Mouse (Mus musculus) central nervous system, embryonic 14 days (tissue): ENCODE results near the gene Dnph1. TPM values are rescaled to one million over a fixed set of nuclear protein-coding genes. Genes with fewer than 3 reads are reported as not detected.

ENCODE experiments used
- polyA plus RNA-seq: library from polyadenylated mRNA; depleted of rRNA; stranded (reverse); fragments of >200 nt; gene quantifications from 2 replicates; pipeline ENCODE4 v1.2.3, GENCODE M21; 2012; rRNA removed

Dnph1 gene
- polyA plus RNA-seq, result 22.5 and 29.6 TPM in 2 replicates

GRCm38 (mm10) chr17:46496623-46497434, at the start of gene Dnph1:
Gene Dnph1 (plus strand): TSS chr17:46496711.

GRCm38 (mm10) chr17:46487431-46487830, 9.1 kb upstream of the Dnph1 start, which contains the start of gene Ttbk1:
Gene Ttbk1 (minus strand): TSS chr17:46487675.

GRCm38 (mm10) chr17:46545813-46546564, 49.5 kb downstream of the Dnph1 start, which contains the start of gene Cul9:
Gene Cul9 (minus strand): TSS chr17:46546388.

Other genes with a start within 250 kb of the Dnph1 start
- gene Polr1c, start 248.7 kb upstream of the Dnph1 start, polyA plus RNA-seq, result 120 and 123 TPM in 2 replicates
- gene Yipf3, start 248.6 kb upstream of the Dnph1 start, polyA plus RNA-seq, result 68.1 and 81.0 TPM in 2 replicates
- gene Lrrc73, start 243.2 kb upstream of the Dnph1 start, polyA plus RNA-seq, result 20.0 and 20.2 TPM in 2 replicates
- gene Tjap1, start 213.7 kb upstream of the Dnph1 start, polyA plus RNA-seq, result 76.4 and 83.6 TPM in 2 replicates
- gene Dlk2, start 199.3 kb upstream of the Dnph1 start, polyA plus RNA-seq, result 74.5 and 85.0 TPM in 2 replicates
- 16.7 and 17.0 TPM in 2 replicates for gene Abcc10, start 168.4 kb upstream of the Dnph1 start, polyA plus RNA-seq
- gene Zfp318, start 113.0 kb upstream of the Dnph1 start, polyA plus RNA-seq, result 36.2 and 37.2 TPM in 2 replicates
- 7.2 and 8.6 TPM in 2 replicates for gene Crip3, start 67.8 kb upstream of the Dnph1 start, polyA plus RNA-seq
- 0.14 and 0.15 TPM in 2 replicates for gene Slc22a7, start 58.3 kb upstream of the Dnph1 start, polyA plus RNA-seq
- gene Ttbk1, start 9.0 kb upstream of the Dnph1 start, polyA plus RNA-seq, result 20.1 and 21.0 TPM in 2 replicates
- gene Cul9, start 49.7 kb downstream of the Dnph1 start, polyA plus RNA-seq, result 37.0 and 39.7 TPM in 2 replicates
- 63.0 and 64.7 TPM in 2 replicates for gene Srf, start 59.5 kb downstream of the Dnph1 start, polyA plus RNA-seq
- gene Ptk7, start 132.8 kb downstream of the Dnph1 start, polyA plus RNA-seq, result 27.6 and 39.1 TPM in 2 replicates
- gene Klc4, start 149.3 kb downstream of the Dnph1 start, polyA plus RNA-seq, result 35.0 and 37.2 TPM in 2 replicates
- 57.1 and 58.5 TPM in 2 replicates for gene Mrpl2, start 149.5 kb downstream of the Dnph1 start, polyA plus RNA-seq
- 79.9 and 93.7 TPM in 2 replicates for gene Cul7, start 153.6 kb downstream of the Dnph1 start, polyA plus RNA-seq
- gene Rrp36, start 177.6 kb downstream of the Dnph1 start, polyA plus RNA-seq, result 36.2 and 40.8 TPM in 2 replicates
- 168 and 171 TPM in 2 replicates for gene Mea1, start 182.1 kb downstream of the Dnph1 start, polyA plus RNA-seq
- gene Klhdc3, start 184.2 kb downstream of the Dnph1 start, polyA plus RNA-seq, result 140 and 150 TPM in 2 replicates
- 105 and 111 TPM in 2 replicates for gene Ppp2r5d, start 208.4 kb downstream of the Dnph1 start, polyA plus RNA-seq
- 42.6 and 47.2 TPM in 2 replicates for gene Pex6, start 214.8 kb downstream of the Dnph1 start, polyA plus RNA-seq
- gene Gnmt, start 232.5 kb downstream of the Dnph1 start, polyA plus RNA-seq, result 1.8 and 2.8 TPM in 2 replicates